Mouse (Mus musculus): ENCODE measurements around the gene Rab11fip5.

DNA sequence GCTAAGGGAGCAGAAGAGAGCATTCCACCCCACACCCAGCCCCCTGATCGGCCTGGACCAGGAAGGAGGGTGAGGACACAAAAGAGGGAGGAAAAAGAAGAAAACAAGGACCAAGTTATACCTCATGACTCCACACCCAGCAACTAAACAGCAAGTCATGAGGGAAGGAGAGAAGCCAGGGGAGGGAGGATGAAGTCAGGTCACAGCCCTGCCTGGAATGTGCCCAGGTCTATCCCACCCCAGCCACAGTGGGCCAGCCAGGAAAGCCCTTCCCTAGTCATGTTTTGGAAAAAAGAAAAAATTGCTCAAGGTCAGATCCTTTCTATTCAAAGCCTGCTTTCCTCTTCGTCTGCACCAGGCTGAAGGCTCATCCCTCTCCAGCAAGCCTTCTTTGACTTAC is 1.9 kb downstream of the Rab11fip5 start:
- TF ChIP-seq CTCF (IDR thresholded peaks at IDR 0.05; ENCODE audit: insufficient read depth, low read depth, low read length) (no peak), POLR2A (IDR thresholded peaks at IDR 0.05; ENCODE audit: insufficient read depth, low read depth, low read length) (no peak)
